Mouse (Mus musculus): Measurements from ENCODE around the gene Eif4g3. TPM values are rescaled to one million over a fixed set of nuclear protein-coding genes. Genes with fewer than 3 reads are reported as not detected.

The Eif4g3 gene
- polyA plus RNA-seq, 1 experiment from 2014 or later = 37.0 TPM

- peaks cover 93% of the 10 kb centered on the region for H3K36me3 ChIP-seq (ENCODE audit: control insufficient read depth, insufficient read depth, low read length)
- no peaks in the 10 kb centered on the region for H3K27me3 ChIP-seq (replicated peaks; ENCODE audit: control insufficient read depth, insufficient read depth, low read length)
- no peaks in the 10 kb centered on the region for H3K4me1 ChIP-seq (replicated peaks; ENCODE audit: control insufficient read depth, insufficient read depth, low read length)
- WGBS = 88% methylated on average over 7 of the region's 7 CpGs
- H3K27ac ChIP-seq (ENCODE audit: low read depth) = no peak overlapping the region
- no peak overlapping the region for H3K9ac ChIP-seq (ENCODE audit: low read length)
- no peak for ATAC-seq (replicated peaks; ENCODE audit: low FRiP score, low TSS enrichment, low read depth)
- H3K4me2 ChIP-seq (ENCODE audit: low read length) = no peak overlapping the region
- DNase-seq (ENCODE audit: low spot score) = no peak
- no peak overlapping the region for H3K4me3 ChIP-seq (ENCODE audit: low read depth, low read length)
- H3K9me3 ChIP-seq (ENCODE audit: control insufficient read depth, low read length) = no peaks in the 10 kb centered on the region
Observed at GRCm38 (mm10) chr4:138185961-138186360, 193.1 kb downstream of the Eif4g3 start.

GRCm38 (mm10) chr4:138187995-138188394 is 195.2 kb downstream of the Eif4g3 start:
- WGBS = 90% methylated on average over 7 of the region's 7 CpGs
- peaks cover 96% of the 10 kb centered on the region for H3K36me3 ChIP-seq (ENCODE audit: control insufficient read depth, insufficient read depth, low read length)
- no peak overlapping the region for H3K27ac ChIP-seq (ENCODE audit: low read depth)
- H3K9me3 ChIP-seq (ENCODE audit: control insufficient read depth, low read length) = no peaks in the 10 kb centered on the region
- H3K27me3 ChIP-seq (replicated peaks; ENCODE audit: control insufficient read depth, insufficient read depth, low read length) = no peaks in the 10 kb centered on the region
- H3K9ac ChIP-seq (ENCODE audit: low read length) = no peak overlapping the region
- H3K4me3 ChIP-seq (ENCODE audit: low read depth, low read length) = no peak overlapping the region
- no peaks in the 10 kb centered on the region for H3K4me1 ChIP-seq (replicated peaks; ENCODE audit: control insufficient read depth, insufficient read depth, low read length)
- ATAC-seq (replicated peaks; ENCODE audit: low FRiP score, low TSS enrichment, low read depth) (no peak), DNase-seq (ENCODE audit: low spot score) (no peak)
- no peak overlapping the region for H3K4me2 ChIP-seq (ENCODE audit: low read length)

GRCm38 (mm10) chr4:138192561-138192960 is 199.7 kb downstream of the Eif4g3 start:
- Histone ChIP-seq H3K36me3 (ENCODE audit: control insufficient read depth, insufficient read depth, low read length) (peaks cover 97% of the 10 kb centered on the region), H3K27me3 (replicated peaks; ENCODE audit: control insufficient read depth, insufficient read depth, low read length) (no peaks in the 10 kb centered on the region), H3K9me3 (ENCODE audit: control insufficient read depth, low read length) (no peaks in the 10 kb centered on the region), H3K27ac (ENCODE audit: low read depth) (no peak overlapping the region), H3K4me3 (ENCODE audit: low read depth, low read length) (no peak overlapping the region), H3K9ac (ENCODE audit: low read length) (no peak overlapping the region), H3K4me2 (ENCODE audit: low read length) (no peak overlapping the region), H3K4me1 (replicated peaks; ENCODE audit: control insufficient read depth, insufficient read depth, low read length) (no peaks in the 10 kb centered on the region)
- ATAC-seq (replicated peaks; ENCODE audit: low FRiP score, low TSS enrichment, low read depth) (no peak), DNase-seq (ENCODE audit: low spot score) (no peak)
- 84% methylated on average over 5 of the region's 5 CpGs for WGBS

- ATAC-seq (replicated peaks; ENCODE audit: low FRiP score, low TSS enrichment, low read depth) (no peak), DNase-seq (ENCODE audit: low spot score) (no peak)
- Histone ChIP-seq H3K27ac (ENCODE audit: low read depth) (no peak overlapping the region), H3K9me3 (ENCODE audit: control insufficient read depth, low read length) (no peaks in the 10 kb centered on the region), H3K4me3 (ENCODE audit: low read depth, low read length) (no peak overlapping the region), H3K27me3 (replicated peaks; ENCODE audit: control insufficient read depth, insufficient read depth, low read length) (no peaks in the 10 kb centered on the region), H3K4me1 (replicated peaks; ENCODE audit: control insufficient read depth, insufficient read depth, low read length) (no peaks in the 10 kb centered on the region), H3K4me2 (ENCODE audit: low read length) (no peak overlapping the region), H3K36me3 (ENCODE audit: control insufficient read depth, insufficient read depth, low read length) (peaks cover 96% of the 10 kb centered on the region), H3K9ac (ENCODE audit: low read length) (no peak overlapping the region)
- WGBS = 94% methylated on average over 3 of the region's 3 CpGs
Observed at GRCm38 (mm10) chr4:138200769-138201168, 207.9 kb downstream of the Eif4g3 start.

- Histone ChIP-seq H3K36me3 (ENCODE audit: control insufficient read depth, insufficient read depth, low read length) (peaks cover 95% of the 10 kb centered on the region), H3K9ac (ENCODE audit: low read length) (no peak overlapping the region), H3K4me2 (ENCODE audit: low read length) (no peak overlapping the region), H3K27ac (ENCODE audit: low read depth) (no peak overlapping the region), H3K4me1 (replicated peaks; ENCODE audit: control insufficient read depth, insufficient read depth, low read length) (no peaks in the 10 kb centered on the region), H3K9me3 (ENCODE audit: control insufficient read depth, low read length) (no peaks in the 10 kb centered on the region), H3K27me3 (replicated peaks; ENCODE audit: control insufficient read depth, insufficient read depth, low read length) (no peaks in the 10 kb centered on the region), H3K4me3 (ENCODE audit: low read depth, low read length) (no peak overlapping the region)
- DNase-seq (ENCODE audit: low spot score) = no peak
- ATAC-seq (replicated peaks; ENCODE audit: low FRiP score, low TSS enrichment, low read depth) = no peak
- 49% methylated on average over 9 of the region's 9 CpGs for WGBS
Observed at GRCm38 (mm10) chr4:138201696-138202095, 208.9 kb downstream of the Eif4g3 start.

- H3K9ac ChIP-seq (ENCODE audit: low read length) = no peak overlapping the region
- H3K4me2 ChIP-seq (ENCODE audit: low read length) = no peak overlapping the region
- H3K9me3 ChIP-seq (ENCODE audit: control insufficient read depth, low read length) = no peaks in the 10 kb centered on the region
- no peaks in the 10 kb centered on the region for H3K4me1 ChIP-seq (replicated peaks; ENCODE audit: control insufficient read depth, insufficient read depth, low read length)
- no peak for DNase-seq (ENCODE audit: low spot score)
- WGBS = 88% methylated on average over 5 of the region's 5 CpGs
- no peaks in the 10 kb centered on the region for H3K27me3 ChIP-seq (replicated peaks; ENCODE audit: control insufficient read depth, insufficient read depth, low read length)
- H3K36me3 ChIP-seq (ENCODE audit: control insufficient read depth, insufficient read depth, low read length) = peaks cover 48% of the 10 kb centered on the region
- H3K27ac ChIP-seq (ENCODE audit: low read depth) = no peak overlapping the region
- H3K4me3 ChIP-seq (ENCODE audit: low read depth, low read length) = no peak overlapping the region
- ATAC-seq (replicated peaks; ENCODE audit: low FRiP score, low TSS enrichment, low read depth) = no peak
Observed at GRCm38 (mm10) chr4:138210116-138210515, 217.3 kb downstream of the Eif4g3 start.

GRCm38 (mm10) chr4:138213861-138214260 is 221.0 kb downstream of the Eif4g3 start:
- Histone ChIP-seq H3K4me3 (ENCODE audit: low read depth, low read length) (no peak overlapping the region), H3K36me3 (ENCODE audit: control insufficient read depth, insufficient read depth, low read length) (peaks cover 14% of the 10 kb centered on the region), H3K4me1 (replicated peaks; ENCODE audit: control insufficient read depth, insufficient read depth, low read length) (peaks cover 18% of the 10 kb centered on the region), H3K27me3 (replicated peaks; ENCODE audit: control insufficient read depth, insufficient read depth, low read length) (no peaks in the 10 kb centered on the region), H3K4me2 (ENCODE audit: low read length) (no peak overlapping the region), H3K9me3 (ENCODE audit: control insufficient read depth, low read length) (no peaks in the 10 kb centered on the region), H3K9ac (ENCODE audit: low read length) (no peak overlapping the region), H3K27ac (ENCODE audit: low read depth) (no peak overlapping the region)
- no peak for DNase-seq (ENCODE audit: low spot score)
- no peak for ATAC-seq (replicated peaks; ENCODE audit: low FRiP score, low TSS enrichment, low read depth)
- 62% methylated on average over 3 of the region's 3 CpGs for WGBS

GRCm38 (mm10) chr4:138215671-138216199 is 222.9 kb downstream of the Eif4g3 start:
- peak overlapping the region; percentile 98 for H3K9ac ChIP-seq (ENCODE audit: low read length)
- H3K4me3 ChIP-seq (ENCODE audit: low read depth, low read length) = peak overlapping the region; percentile 98
- H3K27me3 ChIP-seq (replicated peaks; ENCODE audit: control insufficient read depth, insufficient read depth, low read length) = no peaks in the 10 kb centered on the region
- ATAC-seq (replicated peaks; ENCODE audit: low FRiP score, low TSS enrichment, low read depth) (no peak), DNase-seq (ENCODE audit: low spot score) (no peak)
- peaks cover 25% of the 10 kb centered on the region for H3K4me1 ChIP-seq (replicated peaks; ENCODE audit: control insufficient read depth, insufficient read depth, low read length)
- no peaks in the 10 kb centered on the region for H3K9me3 ChIP-seq (ENCODE audit: control insufficient read depth, low read length)
- H3K4me2 ChIP-seq (ENCODE audit: low read length) = peak overlapping the region; percentile 68
- peak overlapping the region; percentile 99 for H3K27ac ChIP-seq (ENCODE audit: low read depth)
- WGBS = 42% methylated on average over 13 of the region's 13 CpGs
- H3K36me3 ChIP-seq (ENCODE audit: control insufficient read depth, insufficient read depth, low read length) = no peaks in the 10 kb centered on the region

GRCm38 (mm10) chr4:138216200-138216890 is 223.5 kb downstream of the Eif4g3 start, which contains the start of gene Hp1bp3:
Hp1bp3 (plus strand) TSS chr4:138216296.
- H3K9me3 ChIP-seq (ENCODE audit: control insufficient read depth, low read length) = no peaks in the 10 kb centered on the region
- H3K9ac ChIP-seq (ENCODE audit: low read length) = peak within 1 kb of the TSS; percentile 98
- DNase-seq (ENCODE audit: low spot score) (peak; percentile 91), ATAC-seq (replicated peaks; ENCODE audit: low FRiP score, low TSS enrichment, low read depth) (peak; percentile 71)
- no peaks in the 10 kb centered on the region for H3K36me3 ChIP-seq (ENCODE audit: control insufficient read depth, insufficient read depth, low read length)
- H3K27ac ChIP-seq (ENCODE audit: low read depth) = peak within 1 kb of the TSS; percentile 99
- H3K4me2 ChIP-seq (ENCODE audit: low read length) = peak within 1 kb of the TSS; percentile 68
- peak within 1 kb of the TSS; percentile 98 for H3K4me3 ChIP-seq (ENCODE audit: low read depth, low read length)
- WGBS = under 1% methylated on average over 61 of the region's 84 CpGs
- no peaks in the 10 kb centered on the region for H3K27me3 ChIP-seq (replicated peaks; ENCODE audit: control insufficient read depth, insufficient read depth, low read length)
- peaks cover 25% of the 10 kb centered on the region for H3K4me1 ChIP-seq (replicated peaks; ENCODE audit: control insufficient read depth, insufficient read depth, low read length)
